Mouse (Mus musculus) heart, adult 2 months (tissue): ENCODE results near the gene Actn2. TPM values are rescaled to one million over a fixed set of nuclear protein-coding genes. Genes with fewer than 3 reads are reported as not detected.
A peak's percentile ranks its signal among the peaks of the same experiment; 100 is the strongest.

ENCODE experiments used
- DNase-seq, 2 experiments: peaks; one replicate each; pipeline ENCODE4 v3.0.0; 2021
- H3K27ac ChIP-seq: fragments of 200-600 bp; 2 replicates; pipeline ENCODE4 v1.8.1; 2022
- H3K27me3 ChIP-seq: fragments of 200-500 bp; 2 replicates; pipeline ENCODE4 v1.6.1; 2012; ENCODE audit warnings: mild to moderate bottlenecking, low read length, inconsistent platforms, mixed read lengths; ENCODE audit not compliant: control insufficient read depth, insufficient read depth
- H3K36me3 ChIP-seq: fragments of 200-500 bp; 2 replicates; pipeline ENCODE4 v1.6.1; 2012; ENCODE audit warnings: low read length, inconsistent platforms; ENCODE audit not compliant: control insufficient read depth, insufficient read depth
- H3K4me1 ChIP-seq: fragments of 200-500 bp; 2 replicates; pipeline ENCODE4 v1.6.1; 2011; ENCODE audit warnings: low read length; ENCODE audit not compliant: control insufficient read depth, insufficient read depth
- H3K4me3 ChIP-seq: fragments of 200-600 bp; 2 replicates; pipeline ENCODE4 v1.8.1; 2022
- H3K79me2 ChIP-seq: fragments of 200-500 bp; replicated peaks from 2 replicates; pipeline ENCODE4 v1.6.1; 2012; ENCODE audit warnings: mild to moderate bottlenecking, inconsistent platforms, low read length, moderate library complexity, mixed read lengths; ENCODE audit not compliant: control insufficient read depth, insufficient read depth
- H3K9ac ChIP-seq: fragments of 200-500 bp; 2 replicates; pipeline ENCODE4 v1.6.1; 2012; ENCODE audit warnings: low read depth, mild to moderate bottlenecking, control low read depth, inconsistent platforms, low read length, mixed read lengths
- CTCF ChIP-seq: fragments of 200-600 bp; IDR thresholded peaks from 2 replicates; pipeline ENCODE4 v1.8.1; 2022; ENCODE audit warnings: antibody characterized with exemption, mild to moderate bottlenecking, moderate library complexity
- EP300 ChIP-seq: fragments of 200-500 bp; IDR thresholded peaks from 2 replicates; pipeline ENCODE4 v1.6.1; 2011; ENCODE audit warnings: low read depth, low read length, control low read depth; ENCODE audit not compliant: insufficient read depth
- POLR2A ChIP-seq: fragments of 200-500 bp; IDR thresholded peaks from 2 replicates; pipeline ENCODE4 v1.6.1; 2011; ENCODE audit warnings: mild to moderate bottlenecking, low read depth, low read length, control low read depth; ENCODE audit not compliant: insufficient read depth
- WGBS: fragments of 180-500 bp; shearing (Covaris S2); methylation state at CpG from one replicate; pipeline ENCODE4 v1.1.7; 2018; 5-methylcytosine and 5-hydroxymethylcytosine counted together
- intact Hi-C: fragments of 180-260 bp; cut with DNase I; formaldehyde crosslinking; loops from one replicate; pipeline ENCODE4 v1.15.1; 2025
- polyA plus RNA-seq: library from polyadenylated mRNA; depleted of rRNA; stranded (reverse); fragments of >200 nt; gene quantifications from 2 replicates; pipeline ENCODE4 v1.2.3, GENCODE M21; 2012
- total RNA-seq, 2 experiments: library from RNA; stranded (reverse); gene quantifications; 2 replicates each; pipeline ENCODE4 v1.2.3; 2021

The Actn2 gene
- total and polyA plus RNA-seq, 3 experiments = 1,397 to 1,900 (median 1,781) TPM

GRCm38 (mm10) chr13:12267971-12268370 lies 72.6 kb downstream of the Actn2 start:
- Histone ChIP-seq H3K36me3 (peaks cover 4% of the 10 kb centered on the region; the same call in 1 of the 2 replicates), H3K27ac (no peak overlapping the region), H3K4me3 (no peak overlapping the region), H3K27me3 (no peaks in the 10 kb centered on the region), H3K4me1 (no peaks in the 10 kb centered on the region), H3K9ac (no peak overlapping the region), H3K79me2 (no peaks in the 10 kb centered on the region)
- intact Hi-C loops = no loop called here
- 84% methylated on average over 3 of the region's 3 CpGs for WGBS
- TF ChIP-seq CTCF = no peak
- 0 out of 2 replicates have a peak, but pooled peaks have one; percentile 23 for TF ChIP-seq EP300
- TF ChIP-seq POLR2A = no peak
- no peak for DNase-seq

- peak in 1 of 2 experiments; percentile 2 for DNase-seq
- intact Hi-C loops = no loop called here
- Histone ChIP-seq H3K36me3 (no peaks in the 10 kb centered on the region; the same call in 1 of the 2 replicates), H3K9ac (no peak overlapping the region), H3K4me3 (no peak overlapping the region), H3K79me2 (no peaks in the 10 kb centered on the region), H3K27ac (no peak overlapping the region), H3K4me1 (no peaks in the 10 kb centered on the region), H3K27me3 (no peaks in the 10 kb centered on the region)
- TF ChIP-seq CTCF = peak; percentile 45
- TF ChIP-seq POLR2A = no peak
- TF ChIP-seq EP300 = peak; percentile 51; the same call in 1 of the 2 replicates
- 60% methylated on average over 3 of the region's 3 CpGs for WGBS
Measured at GRCm38 (mm10) chr13:12267097-12267496, 73.5 kb downstream of the Actn2 start.

GRCm38 (mm10) chr13:12263996-12264395 lies 76.6 kb downstream of the Actn2 start:
- TF ChIP-seq EP300 (no peak), POLR2A (no peak), CTCF (no peak)
- Histone ChIP-seq H3K79me2 (no peaks in the 10 kb centered on the region), H3K4me3 (no peak overlapping the region), H3K27me3 (no peaks in the 10 kb centered on the region), H3K27ac (no peak overlapping the region), H3K4me1 (no peaks in the 10 kb centered on the region), H3K36me3 (no peaks in the 10 kb centered on the region), H3K9ac (no peak overlapping the region)
- intact Hi-C loops = no loop called here
- WGBS = 68% methylated on average over 6 of the region's 6 CpGs
- no peak for DNase-seq

- intact Hi-C loops = no loop called here
- Histone ChIP-seq H3K27ac (no peak overlapping the region), H3K36me3 (peaks cover 1% of the 10 kb centered on the region), H3K27me3 (no peaks in the 10 kb centered on the region), H3K4me3 (no peak overlapping the region), H3K79me2 (no peaks in the 10 kb centered on the region), H3K9ac (no peak overlapping the region), H3K4me1 (no peaks in the 10 kb centered on the region)
- TF ChIP-seq POLR2A (no peak), CTCF (peak; percentile 48)
- no peak for DNase-seq
Measured at GRCm38 (mm10) chr13:12261505-12261904, 79.1 kb downstream of the Actn2 start.

- peak within 1 kb of the TSS; percentile 80 for H3K27ac ChIP-seq
- H3K27me3 ChIP-seq = no peaks in the 10 kb centered on the region
- DNase-seq = peak; percentile 92 to 96
- H3K4me3 ChIP-seq = peak within 1 kb of the TSS; percentile 70
- H3K4me1 ChIP-seq = peaks cover 4% of the 10 kb centered on the region
- intact Hi-C loops = loop anchor here (2.0 to 5.0 kb wide), 4 partner anchors 47 to 310 kb away; partner anchors contain the start of genes Ero1lb and Heatr1
- under 1% methylated on average over 69 of the region's 69 CpGs for WGBS
- H3K36me3 ChIP-seq = peaks cover 16% of the 10 kb centered on the region
- peak; percentile 31; the same call in 1 of the 2 replicates for TF ChIP-seq EP300
- TF ChIP-seq POLR2A = peak; percentile 93
- no peak for TF ChIP-seq CTCF
- peak within 1 kb of the TSS; percentile 80 for H3K9ac ChIP-seq
- no peaks in the 10 kb centered on the region; the same call in 1 of the 2 replicates for H3K79me2 ChIP-seq
Measured at GRCm38 (mm10) chr13:12257391-12258380, 82.9 kb downstream of the Actn2 start, which contains the start of gene Mtr. Mtr (minus strand) TSS chr13:12258113.
